Mouse (Mus musculus) left cerebral cortex, adult 6 months (tissue): ENCODE results near the gene Cxcl10. TPM values are rescaled to one million over a fixed set of nuclear protein-coding genes. Genes with fewer than 3 reads are reported as not detected.

Experiments used
- long read RNA-seq, 2 experiments: library from polyadenylated mRNA; unstranded; transcript quantifications; one replicate each; pipeline ENCODE4 v2.0.0; 2019 to 2020
- polyA plus RNA-seq: library from polyadenylated mRNA; unstranded; fragments of <200 nt; fragmentation: Nextera tagmentation; gene quantifications from 2 replicates; pipeline ENCODE4 v1.2.3, GENCODE M21; 2021

Gene Cxcl10
- polyA plus RNA-seq, result 0.43 and 1.0 TPM in 2 replicates
- long read RNA-seq, experiment 1, partial matches to known transcripts, result 0 of 1 reads
- long read RNA-seq, experiment 1, other reads (novel, unspliced or antisense), result 0 of 1 reads
- long read RNA-seq, experiment 2, result 0 reads

DNA sequence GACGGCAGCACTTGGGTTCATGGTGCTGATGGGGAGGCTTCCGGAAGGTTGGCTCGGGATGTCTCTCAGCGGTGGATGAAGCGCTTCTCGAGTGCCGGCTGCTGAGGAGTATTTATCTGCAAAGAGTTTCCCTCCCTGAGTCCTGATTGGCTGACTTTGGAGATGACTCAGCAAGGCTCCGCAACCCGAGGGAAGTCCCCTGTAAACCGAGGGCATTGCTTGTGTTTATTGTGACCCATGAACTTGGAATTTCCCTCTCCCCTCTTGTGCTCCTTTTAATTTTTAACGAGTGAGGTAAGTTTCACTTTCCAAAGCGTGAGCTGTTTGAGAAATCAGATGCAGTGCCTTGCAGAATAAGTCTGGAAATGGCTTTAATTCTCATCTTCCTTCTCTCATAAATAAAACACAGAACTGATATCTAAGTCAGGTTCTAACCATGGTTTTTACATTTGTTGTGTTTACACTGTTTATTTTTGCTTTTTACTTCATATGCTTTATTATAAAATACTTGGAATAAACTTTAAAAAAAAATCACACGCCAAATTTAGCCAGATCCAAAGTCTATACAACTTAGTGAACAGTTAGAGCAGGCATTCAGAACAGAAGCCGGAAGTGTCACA lies at the start of gene Cxcl10:
Gene Cxcl10, minus strand, starts transcription at position 96 of the 620 bp plus-strand sequence.

DNA sequence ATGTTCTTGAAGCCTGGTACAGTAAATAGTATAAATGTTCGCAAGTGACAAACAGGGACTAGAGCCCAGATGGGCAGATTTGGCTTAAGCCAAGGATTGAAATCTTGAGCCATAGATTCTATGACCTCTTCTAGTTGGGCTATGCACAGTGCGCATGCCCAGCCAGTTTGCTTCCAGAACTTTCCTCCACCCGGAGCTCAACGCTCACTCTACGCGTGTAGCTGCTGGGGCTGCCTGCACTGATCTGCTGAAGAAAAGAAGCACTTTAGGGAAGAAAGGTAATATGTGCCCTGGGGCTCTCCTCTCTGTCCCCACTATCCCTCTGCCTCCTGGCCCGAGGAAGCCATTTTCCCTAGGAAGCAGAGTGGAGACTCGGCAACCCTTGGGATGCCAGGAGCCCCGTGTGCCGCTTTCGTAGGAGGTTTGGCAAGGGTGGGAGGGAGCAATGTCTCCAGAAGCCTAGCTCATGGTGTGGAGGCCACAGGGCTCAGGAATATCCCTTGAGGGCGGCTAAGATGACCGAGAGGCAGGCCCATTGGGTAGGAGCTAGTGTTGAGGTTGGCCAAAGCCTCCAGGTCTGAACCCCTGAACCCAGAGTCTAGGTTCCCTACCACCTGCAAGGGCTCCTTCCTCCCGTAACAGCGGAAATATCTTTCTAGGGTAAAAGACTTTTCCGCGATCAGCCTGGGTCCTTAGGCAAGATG lies 16.9 kb downstream of the Cxcl10 start, which contains the start of gene Art3:
Gene Art3, plus strand, starts transcription at position 193 of the 704 bp plus-strand sequence.

DNA sequence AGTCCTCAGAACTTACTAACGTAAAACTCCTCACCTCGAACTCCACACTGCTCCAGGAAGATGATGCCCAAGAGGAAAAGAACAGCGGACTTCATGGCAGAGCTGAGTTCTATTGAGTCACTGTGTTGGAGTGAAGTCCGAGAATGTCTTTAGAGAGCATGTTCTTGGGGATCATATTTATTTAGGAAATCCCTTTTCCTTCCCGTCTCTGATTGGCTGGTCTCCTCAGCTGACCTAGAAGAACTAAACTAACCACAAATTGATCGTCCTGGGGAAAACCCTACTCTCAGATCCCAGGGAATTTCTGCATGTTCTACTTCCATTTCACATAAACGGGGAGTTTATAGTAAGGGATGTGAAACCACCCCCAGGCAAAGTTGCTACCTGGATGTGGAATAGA lies 20.8 kb downstream of the Cxcl10 start, which contains the start of gene Cxcl9:
Gene Cxcl9, minus strand, starts transcription at position 151 of the 400 bp plus-strand sequence.

DNA sequence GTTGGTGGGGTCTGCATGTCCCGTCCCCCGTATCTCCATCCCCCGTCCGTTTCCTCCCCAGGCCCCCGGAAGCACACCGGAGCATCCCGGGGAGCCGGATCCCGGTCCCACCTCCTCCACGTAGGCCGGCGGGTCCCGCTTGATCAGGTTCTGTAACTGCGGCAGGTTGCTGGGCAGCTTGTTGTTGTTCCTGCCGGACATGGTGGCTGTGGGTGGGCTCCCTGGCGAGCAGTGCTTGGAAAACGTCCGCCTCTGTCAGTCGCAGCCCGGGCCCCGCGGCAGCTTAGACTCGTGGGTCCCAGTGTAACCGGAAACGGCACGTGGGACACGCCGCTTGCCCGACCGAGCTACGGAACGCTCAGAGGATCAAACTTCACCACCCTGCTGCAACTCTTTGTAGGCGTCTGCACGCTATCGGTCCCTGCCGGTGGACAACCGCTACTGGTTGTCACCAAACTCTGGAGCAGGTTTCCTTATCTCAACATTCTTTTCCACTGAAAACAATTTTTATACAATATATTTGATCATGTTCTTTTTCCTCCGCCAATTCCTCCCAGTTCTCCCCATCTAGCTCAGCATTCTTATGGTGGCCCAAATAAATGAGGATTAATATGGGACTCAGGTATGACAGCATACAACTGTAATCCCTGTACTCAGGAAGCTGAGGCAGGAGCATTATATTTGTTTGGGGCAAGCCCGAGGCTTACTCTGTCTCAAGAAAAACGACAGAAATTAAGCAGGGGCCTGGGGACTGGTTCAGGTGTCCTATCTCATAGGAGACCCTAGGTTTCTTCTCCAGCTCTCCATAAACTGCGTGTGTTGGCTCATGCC lies 38.8 kb downstream of the Cxcl10 start, which contains the start of gene Sdad1:
Gene Sdad1, minus strand, starts transcription at position 799 of the 831 bp plus-strand sequence.

Other genes starting within 250 kb of the Cxcl10 start
- 16.7 and 16.8 TPM in 2 replicates for gene Uso1, start 211.0 kb downstream of the Cxcl10 start, polyA plus RNA-seq
- not detected in 2 replicates for gene U90926, start 133.5 kb downstream of the Cxcl10 start, polyA plus RNA-seq
- 0.19 and 1.1 TPM in 2 replicates for gene Ppef2, start 92.6 kb downstream of the Cxcl10 start, polyA plus RNA-seq
- 30.6 and 35.2 TPM in 2 replicates for gene Naaa, start 70.7 kb downstream of the Cxcl10 start, polyA plus RNA-seq
- gene Sdad1, start 38.4 kb downstream of the Cxcl10 start, polyA plus RNA-seq, result 7.0 and 8.5 TPM in 2 replicates
- not detected in 2 replicates for gene Cxcl9, start 20.8 kb downstream of the Cxcl10 start, polyA plus RNA-seq
- gene Art3, start 17.1 kb downstream of the Cxcl10 start, polyA plus RNA-seq, result 6.0 and 7.2 TPM in 2 replicates
- gene Nup54, start 86.3 kb upstream of the Cxcl10 start, polyA plus RNA-seq, result 11.9 and 18.4 TPM in 2 replicates
- 14.0 and 16.3 TPM in 2 replicates for gene Scarb2, start 157.9 kb upstream of the Cxcl10 start, polyA plus RNA-seq
- gene Fam47e, start 206.2 kb upstream of the Cxcl10 start, polyA plus RNA-seq, result 0.66 and 0.75 TPM in 2 replicates